Comparison of ENCODE assay signal across 27 mouse cellular contexts in the genomic region with DNA sequence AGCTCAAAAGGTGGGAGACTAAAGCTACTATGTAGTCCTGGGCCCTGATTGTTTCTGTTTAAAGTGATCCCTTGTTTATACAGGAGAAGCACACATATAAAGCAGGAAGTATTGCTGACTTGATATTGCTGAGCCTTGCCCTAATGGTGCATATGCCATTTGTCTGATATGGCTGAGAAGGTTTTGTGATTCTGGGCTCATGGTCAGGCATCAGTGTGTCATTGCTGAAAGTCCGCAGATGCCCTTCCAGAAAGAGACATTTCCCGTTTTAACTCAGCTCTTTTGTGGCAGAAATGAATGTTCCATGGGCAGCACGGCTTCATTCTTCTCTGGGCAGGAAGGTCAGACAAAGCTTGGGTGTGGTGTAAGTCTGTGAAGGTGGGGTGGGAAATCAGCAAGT. TPM values are rescaled to one million over a fixed set of nuclear protein-coding genes. Genes with fewer than 3 reads are reported as not detected.
DNase-seq lines count a peak whose midpoint lies in the region; ATAC-seq lines count a peak whose summit lies in the region.
"Had no signal": no experiment of that assay in that cellular context is flagged by ENCODE, and none has a peak within 500 bp of the region (broad histone marks: within the 10 kb centered on the region; RNA-seq: fewer than 3 reads in every experiment).

No protein-coding gene starts in this region.

- no peaks in the 10 kb centered on the region for H3K27me3 ChIP-seq in heart, embryonic 11.5 days (ENCODE audit: control insufficient read depth, insufficient read depth, low read length)
- H3K27me3 ChIP-seq: embryonic facial prominence, embryonic 15.5 days; forebrain, embryonic 12.5 days; heart, embryonic 15.5 days; intestine, embryonic 15.5 days; neural tube, embryonic 15.5 days; stomach, embryonic 15.5 days had no signal

- no peaks in the 10 kb centered on the region for H3K9me3 ChIP-seq in heart, embryonic 11.5 days (replicated peaks; ENCODE audit: control insufficient read depth, low read length)
- H3K9me3 ChIP-seq: embryonic facial prominence, embryonic 10.5 days; embryonic facial prominence, embryonic 15.5 days; forebrain, embryonic 12.5 days; heart, embryonic 15.5 days; intestine, embryonic 15.5 days; neural tube, embryonic 15.5 days; stomach, embryonic 15.5 days had no signal

- H3K36me3 ChIP-seq in heart, embryonic 11.5 days (ENCODE audit: control insufficient read depth, insufficient read depth, low read length), result no peaks in the 10 kb centered on the region
- H3K36me3 ChIP-seq: embryonic facial prominence, embryonic 10.5 days; embryonic facial prominence, embryonic 15.5 days; forebrain, embryonic 12.5 days; heart, embryonic 15.5 days; intestine, embryonic 15.5 days; neural tube, embryonic 15.5 days; stomach, embryonic 15.5 days had no signal

- no peak overlapping the region for H3K4me3 ChIP-seq in heart, embryonic 11.5 days (ENCODE audit: low read depth, low read length)
- H3K4me3 ChIP-seq: embryonic facial prominence, embryonic 10.5 days; embryonic facial prominence, embryonic 15.5 days; forebrain, embryonic 12.5 days; heart, embryonic 15.5 days; intestine, embryonic 15.5 days; neural tube, embryonic 15.5 days; stomach, embryonic 15.5 days had no signal

- ATAC-seq in heart, embryonic 11.5 days (replicated peaks; ENCODE audit: insufficient number of reproducible peaks, low FRiP score, low TSS enrichment), result no peak
- ATAC-seq: activated CD4-positive, CD25-positive, alpha-beta regulatory T cell, adult 4 months; forebrain, postnatal 0 days; hindbrain, postnatal 0 days; intestine, embryonic 15.5 days had no signal

- intact Hi-C loops in left cerebral cortex, postnatal 4 days (cut with DNase I), result no loop called here
- intact Hi-C loops in left cerebral cortex, postnatal 14 days (cut with DNase I), result no loop called here
- intact Hi-C loops in heart, postnatal 10 days (cut with DNase I), result no loop called here

- peak; percentile 15 to 40 for DNase-seq in heart, adult 18-20 months
- peak; percentile 8 for DNase-seq in left cerebral cortex, postnatal 4 days
- no peak for DNase-seq in left cerebral cortex, postnatal 14 days (ENCODE audit: low spot score in 2 of 2)
- peak; percentile 4 to 8 for DNase-seq in heart, postnatal 10 days
- DNase-seq in heart, postnatal 4 days, result peak; percentile 20
- DNase-seq: adrenal gland, adult 2 months; B cell, adult 2 months; cerebellum, adult 11 months; forebrain, postnatal 0 days; kidney, adult 2 months; layer of hippocampus, postnatal 36 days; liver; lung, embryonic 14.5 days; midbrain, embryonic 14.5 days; right cerebral cortex, postnatal 25 days had no signal

- no peak overlapping the region for H3K27ac ChIP-seq in heart, embryonic 11.5 days (ENCODE audit: low read depth, low read length)
- H3K27ac ChIP-seq: embryonic facial prominence, embryonic 10.5 days; embryonic facial prominence, embryonic 15.5 days; forebrain, embryonic 12.5 days; heart, embryonic 15.5 days; hindbrain, postnatal 0 days; intestine, embryonic 15.5 days; kidney, postnatal 0 days; liver, embryonic 14.5 days; neural tube, embryonic 15.5 days; stomach, embryonic 15.5 days had no signal

- H3K9ac ChIP-seq in heart, embryonic 11.5 days (ENCODE audit: low read depth, low read length), result no peak overlapping the region
- H3K9ac ChIP-seq: embryonic facial prominence, embryonic 15.5 days; forebrain, embryonic 12.5 days; forebrain, postnatal 0 days; heart, embryonic 15.5 days; intestine, embryonic 15.5 days; liver, embryonic 14.5 days; lung, embryonic 14.5 days; neural tube, embryonic 15.5 days; stomach, embryonic 15.5 days had no signal

- no peaks in the 10 kb centered on the region for H3K4me1 ChIP-seq in heart, embryonic 11.5 days (ENCODE audit: control insufficient read depth, insufficient read depth, low read length)
- H3K4me1 ChIP-seq: embryonic facial prominence, embryonic 10.5 days; embryonic facial prominence, embryonic 15.5 days; forebrain, embryonic 12.5 days; heart, embryonic 15.5 days; intestine, embryonic 15.5 days; neural tube, embryonic 15.5 days; stomach, embryonic 15.5 days had no signal

- H3K4me2 ChIP-seq in heart, embryonic 11.5 days, result no peak overlapping the region
- H3K4me2 ChIP-seq: embryonic facial prominence, embryonic 15.5 days; forebrain, embryonic 12.5 days; heart, embryonic 15.5 days; intestine, embryonic 15.5 days; lung, embryonic 14.5 days; neural tube, embryonic 15.5 days; stomach, embryonic 15.5 days had no signal

- WGBS in heart, embryonic 11.5 days (ENCODE audit: insufficient replicate concordance), result 70% methylated on average over 3 of the region's 3 CpGs

RNA-seq across cellular contexts. Expression of gene Ccser2, which starts 17.1 kb away (rescaled TPM):
- 100 to 1,000 TPM; 114 to 118 TPM for total RNA-seq in heart, adult 18-20 months (2021)
- polyA plus RNA-seq in heart, embryonic 11.5 days (2014; fragmentation: Nextera tagmentation; extraction: Ambion mirVana), result 36.0 and 39.0 TPM in 2 replicates
- 100 to 1,000 TPM; 123 to 124 TPM for total RNA-seq in left cerebral cortex, postnatal 4 days (2021)
- 10 to 100 TPM; 83.4 to 91.2 TPM for total RNA-seq in left cerebral cortex, postnatal 14 days (2021)
- 100 to 1,000 TPM; 106 to 115 TPM for total RNA-seq in heart, postnatal 10 days (2021)
- 10 to 100 TPM; 95.0 to 96.6 TPM for total RNA-seq in heart, postnatal 4 days (2021)

Comparison
In these comparisons a context has a peak if more than half of its experiments do, and no peak if none do; other contexts are left out.
1. DNase-seq: peak in heart, adult 18-20 months (2 of 2), left cerebral cortex, postnatal 4 days (single experiment), heart, postnatal 10 days (2 of 2) and heart, postnatal 4 days (single experiment); none in left cerebral cortex, postnatal 14 days (0 of 2).